Mouse (Mus musculus) thymus, postnatal 10 days (tissue): ENCODE data around the gene Gm3453.
A peak's percentile ranks its signal among the peaks of the same experiment; 100 is the strongest.
"Not testable (repeated sequence)": the region's sequence is repeated elsewhere in the genome, so short reads cannot be mapped to it uniquely, and the experiment has no call there.

Source experiments
- DNase-seq, 2 experiments: peaks; one replicate each; pipeline ENCODE4 v3.0.0; 2021; ENCODE audit warnings: low spot score in 2 of 2

Gene Gm3453

GRCm38 (mm10) chr14:5979037-5979436 lies at the start of gene Gm3453:
TSS of gene Gm3453 (minus strand) at chr14:5979137.
- DNase-seq, result not testable (repeated sequence)

- peak; percentile 4 to 18 for DNase-seq
Measured at GRCm38 (mm10) chr14:5987136-5987535, 8.2 kb upstream of the Gm3453 start.

DNA sequence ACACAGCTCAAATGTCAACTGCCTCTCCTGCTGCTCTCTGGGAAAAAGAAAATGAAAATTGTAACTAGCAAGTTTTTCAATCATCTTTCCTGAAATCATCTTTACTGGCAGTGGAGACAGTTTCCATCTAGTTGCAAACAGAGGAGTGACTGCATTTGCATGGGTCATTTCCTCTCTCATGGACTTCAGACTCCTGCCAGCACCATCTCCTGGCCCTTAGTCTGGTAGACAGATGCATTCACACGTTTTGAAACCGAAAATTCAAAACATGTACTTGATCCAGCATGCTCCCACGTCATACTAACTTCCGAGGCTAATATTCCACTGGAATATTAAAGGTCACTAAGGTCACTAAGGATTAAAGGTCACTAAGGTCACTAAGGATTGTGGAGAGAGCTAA lies 16.5 kb downstream of the Gm3453 start:
- not testable (repeated sequence) for DNase-seq

DNA sequence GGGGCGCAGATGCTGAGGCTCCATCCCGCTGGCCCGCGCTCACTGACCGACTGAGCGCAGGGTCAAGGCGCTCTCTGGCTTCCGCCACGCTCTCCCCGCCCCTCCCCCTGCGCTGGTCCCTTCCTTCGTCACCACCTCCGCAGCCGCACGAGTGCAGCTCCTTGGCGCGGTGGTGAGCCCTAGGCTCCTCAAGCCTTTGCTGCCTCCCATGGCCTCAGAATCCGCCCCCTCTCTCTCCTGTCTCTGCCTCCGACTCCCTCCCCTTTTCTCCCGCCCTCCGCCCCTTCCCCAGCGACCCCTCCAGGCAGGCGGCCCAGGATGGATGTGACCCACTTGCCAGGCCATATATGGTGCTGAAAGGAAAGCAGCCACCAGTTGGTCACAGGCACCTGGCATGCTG lies 17.3 kb downstream of the Gm3453 start, which contains the start of gene Gm3248:
TSS of gene Gm3248 (minus strand) at position 111 of the 400 bp plus-strand sequence.
- DNase-seq, result not testable (repeated sequence)

- not testable (repeated sequence) for DNase-seq
Measured at GRCm38 (mm10) chr14:5961102-5961501, 17.8 kb downstream of the Gm3453 start.

DNA sequence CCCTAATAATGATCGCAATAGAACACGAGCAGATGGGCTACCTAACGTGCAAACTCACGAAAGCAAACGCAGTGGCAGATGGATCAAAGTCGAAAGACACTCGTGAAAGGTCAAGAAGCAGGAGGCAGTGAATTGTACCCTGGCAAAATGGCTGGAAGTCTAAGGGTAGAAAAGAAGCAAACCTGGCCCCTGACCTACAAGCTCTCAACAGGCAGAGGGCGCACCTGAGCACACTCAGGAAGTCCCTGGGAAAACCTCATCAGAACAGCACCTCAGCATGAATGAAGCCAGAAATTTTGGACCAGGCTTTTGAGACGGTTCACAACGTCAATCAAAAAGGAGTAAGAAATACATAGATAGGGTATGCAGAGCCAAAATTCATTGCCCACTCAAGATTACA lies 18.5 kb downstream of the Gm3453 start:
- DNase-seq, result not testable (repeated sequence)

DNA sequence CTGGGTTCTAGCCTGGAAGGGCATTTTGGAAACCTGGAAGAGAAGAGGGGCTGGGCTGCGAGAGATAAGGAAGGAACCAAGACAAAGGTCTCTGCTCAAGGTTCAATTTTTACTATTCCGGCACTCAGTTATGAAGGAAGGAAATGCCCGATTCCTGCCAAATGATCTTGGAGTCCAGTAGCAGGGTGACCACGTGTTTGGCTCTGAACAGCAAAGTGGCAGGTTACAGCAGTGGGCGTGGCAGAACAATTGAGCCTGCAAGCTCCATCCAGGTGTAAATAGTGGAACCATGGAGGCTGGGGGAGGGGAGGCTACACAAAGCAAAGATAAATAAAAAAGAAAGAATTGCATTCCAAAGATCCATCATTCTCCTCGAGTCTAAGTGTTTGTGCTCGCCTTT lies 55.7 kb downstream of the Gm3453 start:
- DNase-seq, result not testable (repeated sequence)
